Mouse (Mus musculus) heart, postnatal 0 days (tissue): ENCODE measurements around the gene Gdf11.

Experiments
- CTCF ChIP-seq: IDR thresholded peaks from 2 replicates; pipeline ENCODE4 v1.5.1; 2016; ENCODE audit warnings: antibody characterized with exemption, control low read depth, low read depth
- EP300 ChIP-seq: IDR thresholded peaks from 2 replicates; pipeline ENCODE4 v1.6.1; 2016; ENCODE audit warnings: antibody characterized with exemption, low read depth

DNA sequence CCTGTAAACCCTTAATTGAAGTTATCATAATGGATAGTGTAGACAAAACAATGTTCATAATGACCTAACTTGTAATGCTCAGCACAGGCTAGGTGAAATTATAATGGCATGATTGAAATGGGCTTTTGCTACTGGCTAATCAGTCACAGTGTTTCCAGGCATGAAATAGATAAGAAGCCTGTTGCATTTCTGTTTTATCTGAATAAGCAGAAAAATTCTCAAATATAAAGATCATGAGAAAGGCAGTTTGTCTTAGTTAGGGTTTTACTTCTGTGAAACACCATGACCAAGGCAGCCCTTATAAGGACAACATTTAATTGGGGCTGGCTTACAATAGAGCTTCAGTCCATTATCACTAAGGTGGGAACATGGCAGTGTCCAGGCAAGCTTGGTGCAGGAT, 50.9 kb downstream of the Gdf11 start:
- no peak for TF ChIP-seq CTCF
- no peak for TF ChIP-seq EP300
